Mouse (Mus musculus): ENCODE results near the gene Prdm13. TPM values are rescaled to one million over a fixed set of nuclear protein-coding genes. Genes with fewer than 3 reads are reported as not detected.
A peak's percentile ranks its signal among the peaks of the same experiment; 100 is the strongest.

Prdm13 gene
- 0.24 and 0.44 TPM in 2 replicates for polyA plus RNA-seq (2014; fragmentation: Nextera tagmentation; extraction: Ambion mirVana)

DNA sequence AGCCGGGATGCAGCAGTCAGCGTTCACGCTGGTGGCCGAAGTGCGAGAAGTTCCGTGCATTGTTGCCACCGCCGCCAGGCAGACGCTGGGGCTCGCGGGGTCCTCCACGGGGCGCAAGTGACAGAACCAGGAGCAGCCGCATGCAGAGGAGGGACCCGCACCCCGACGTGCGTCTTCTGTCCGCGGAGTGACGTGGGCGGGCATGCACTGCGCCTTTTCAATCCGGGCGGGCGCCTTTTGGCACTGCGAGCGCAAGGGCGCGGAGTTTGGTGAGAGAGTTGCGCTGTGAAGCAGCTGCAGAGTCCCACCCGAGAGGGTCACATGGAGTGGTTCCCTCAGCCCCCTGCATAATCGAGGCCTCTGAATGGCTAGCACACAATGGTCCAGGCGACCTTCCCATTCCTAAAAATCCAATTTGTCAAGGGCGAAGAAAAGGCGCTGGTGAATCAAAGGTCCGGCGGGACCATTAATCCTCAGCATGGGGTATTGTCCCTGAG, at the start of gene Prdm13:
Prdm13 (minus strand) TSS at position 369 of the 497 bp plus-strand sequence.
- DNase-seq (ENCODE audit: low spot score) (peak; percentile 65), ATAC-seq (replicated peaks; ENCODE audit: low FRiP score) (no peak)
- Histone ChIP-seq H3K4me3 (ENCODE audit: low read depth, low read length) (peak within 1 kb of the TSS; percentile 10; the same call in 1 of the 2 replicates), H3K4me2 (ENCODE audit: low read depth, low read length, severe bottlenecking) (peak within 1 kb of the TSS; percentile 29; the same call in 1 of the 2 replicates), H3K9me3 (ENCODE audit: control insufficient read depth, low read length) (no peaks in the 10 kb centered on the region), H3K27ac (ENCODE audit: low read depth, low read length) (no peak within 1 kb of the TSS), H3K27me3 (ENCODE audit: control insufficient read depth, insufficient read depth, low read length) (peaks cover 91% of the 10 kb centered on the region), H3K36me3 (ENCODE audit: control insufficient read depth, insufficient read depth, low read length) (no peaks in the 10 kb centered on the region), H3K9ac (ENCODE audit: low read length) (no peak within 1 kb of the TSS), H3K4me1 (replicated peaks; ENCODE audit: control insufficient read depth, insufficient read depth, low read length) (peaks cover 21% of the 10 kb centered on the region)
- WGBS = under 1% methylated on average over 38 of the region's 38 CpGs

DNA sequence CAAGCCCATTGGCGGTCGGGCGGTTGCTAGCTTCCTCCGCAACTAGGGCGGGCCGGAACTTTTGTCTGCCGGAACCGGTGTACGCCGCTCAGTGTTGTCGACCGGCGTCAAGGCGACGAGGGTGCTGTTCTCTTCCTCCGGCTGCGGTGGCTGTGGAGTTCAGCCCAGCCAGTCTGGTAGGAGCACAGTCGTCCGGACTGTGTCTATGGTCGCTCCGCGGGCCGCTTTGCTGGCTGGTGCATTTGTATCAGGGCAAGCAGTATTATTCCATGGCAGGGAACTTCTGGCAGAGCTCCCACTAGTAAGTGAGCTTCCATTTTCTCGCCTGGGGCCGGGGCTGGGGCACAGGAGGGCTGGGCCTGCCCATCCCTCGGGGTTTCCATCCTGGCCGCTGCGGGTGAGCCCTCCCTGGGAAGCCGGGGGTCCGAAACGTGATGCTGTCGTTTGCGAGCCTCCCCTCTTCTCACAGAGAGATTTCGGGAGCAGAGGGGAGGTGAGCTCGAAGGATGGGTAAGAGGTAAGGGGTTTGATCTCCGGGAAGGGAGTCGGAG, 41.9 kb upstream of the Prdm13 start, which contains the start of gene Ccnc:
Ccnc (plus strand) TSS at position 87 of the 551 bp plus-strand sequence.
- Histone ChIP-seq H3K27me3 (ENCODE audit: control insufficient read depth, insufficient read depth, low read length) (no peaks in the 10 kb centered on the region), H3K4me1 (replicated peaks; ENCODE audit: control insufficient read depth, insufficient read depth, low read length) (no peaks in the 10 kb centered on the region; the same call in 1 of the 2 replicates), H3K36me3 (ENCODE audit: control insufficient read depth, insufficient read depth, low read length) (no peaks in the 10 kb centered on the region), H3K4me2 (ENCODE audit: low read depth, low read length, severe bottlenecking) (peak within 1 kb of the TSS; percentile 75), H3K27ac (ENCODE audit: low read depth, low read length) (peak within 1 kb of the TSS; percentile 76), H3K9ac (ENCODE audit: low read length) (peak within 1 kb of the TSS; percentile 92), H3K9me3 (ENCODE audit: control insufficient read depth, low read length) (no peaks in the 10 kb centered on the region), H3K4me3 (ENCODE audit: low read depth, low read length) (peak within 1 kb of the TSS; percentile 78)
- DNase-seq (ENCODE audit: low spot score) (peak; percentile 95), ATAC-seq (replicated peaks; ENCODE audit: low FRiP score) (peak; percentile 97)
- under 1% methylated on average over 37 of the region's 37 CpGs for WGBS

DNA sequence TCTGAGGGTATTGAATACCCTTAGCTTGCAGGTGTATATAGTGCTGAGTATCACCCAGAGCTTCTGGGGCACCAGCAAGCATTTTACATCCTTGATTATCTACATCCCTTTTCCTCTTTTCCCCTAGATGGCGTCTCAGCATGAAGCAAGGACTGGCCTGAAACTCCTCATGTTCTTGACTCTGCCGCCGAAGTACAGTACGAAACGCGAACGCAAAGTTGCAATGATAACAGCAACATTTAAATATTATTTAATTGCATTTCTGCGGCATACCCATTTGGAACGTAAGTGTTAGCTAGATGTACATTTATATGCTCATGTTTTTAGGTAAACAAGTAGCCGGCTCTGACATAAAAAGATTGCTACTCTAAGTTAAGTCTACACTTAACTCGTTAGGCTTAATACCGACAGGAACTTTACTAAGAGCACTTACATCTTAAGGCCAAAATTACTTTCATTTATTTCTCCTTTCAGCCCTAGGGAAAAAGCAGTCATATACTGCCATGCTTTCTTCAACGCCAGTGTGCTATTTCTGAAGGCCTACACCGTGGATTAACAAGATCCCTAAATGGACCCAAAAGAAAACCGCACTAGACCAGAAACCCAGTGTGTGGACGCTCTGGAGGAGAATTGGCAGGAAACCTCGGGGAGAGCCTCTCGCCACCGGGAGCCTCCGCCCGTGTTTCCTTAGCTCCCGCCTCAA, 41.3 kb upstream of the Prdm13 start:
- DNase-seq (ENCODE audit: low spot score) (peak; percentile 58), ATAC-seq (replicated peaks; ENCODE audit: low FRiP score) (peak; percentile 57)
- H3K27ac ChIP-seq (ENCODE audit: low read depth, low read length) = peak overlapping the region; percentile 76
- H3K9me3 ChIP-seq (ENCODE audit: control insufficient read depth, low read length) = no peaks in the 10 kb centered on the region
- WGBS = 3% methylated on average over 22 of the region's 22 CpGs
- no peaks in the 10 kb centered on the region for H3K36me3 ChIP-seq (ENCODE audit: control insufficient read depth, insufficient read depth, low read length)
- H3K4me3 ChIP-seq (ENCODE audit: low read depth, low read length) = peak overlapping the region; percentile 78
- peaks cover 2% of the 10 kb centered on the region; the same call in 1 of the 2 replicates for H3K4me1 ChIP-seq (replicated peaks; ENCODE audit: control insufficient read depth, insufficient read depth, low read length)
- peak overlapping the region; percentile 92 for H3K9ac ChIP-seq (ENCODE audit: low read length)
- peak overlapping the region; percentile 75 for H3K4me2 ChIP-seq (ENCODE audit: low read depth, low read length, severe bottlenecking)
- H3K27me3 ChIP-seq (ENCODE audit: control insufficient read depth, insufficient read depth, low read length) = no peaks in the 10 kb centered on the region

DNA sequence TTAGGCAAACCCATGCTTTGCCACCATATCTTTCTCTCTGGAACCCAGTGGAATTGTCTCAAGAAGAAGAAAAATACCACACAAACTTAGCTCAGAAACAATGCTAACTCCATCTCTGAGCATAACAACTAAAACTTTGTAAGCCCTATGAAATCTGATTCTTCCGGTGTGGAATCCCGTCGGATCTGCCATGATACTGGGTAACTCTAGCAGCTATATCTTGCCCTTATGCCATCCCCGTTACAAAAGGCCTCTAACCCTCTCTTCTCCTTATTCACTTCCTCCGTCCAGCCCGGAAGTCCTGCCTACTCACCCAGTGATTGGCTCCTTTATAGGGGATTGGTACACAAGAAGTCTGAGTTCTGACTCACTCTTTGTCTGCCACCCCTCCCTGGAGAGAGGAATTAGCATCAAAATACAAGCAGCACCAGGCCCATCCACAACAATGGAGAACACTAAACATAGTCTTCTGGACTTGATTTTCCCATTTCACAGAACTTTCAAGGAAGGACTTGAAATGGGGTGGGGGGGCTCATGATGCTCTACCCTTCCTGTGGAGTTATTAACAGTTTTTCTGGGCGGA, 37.1 kb upstream of the Prdm13 start:
- ATAC-seq (replicated peaks; ENCODE audit: low FRiP score) (peak; percentile 29; the same call in 1 of the 2 replicates), DNase-seq (ENCODE audit: low spot score) (no peak)
- H3K4me3 ChIP-seq (ENCODE audit: low read depth, low read length) = no peak overlapping the region
- H3K9me3 ChIP-seq (ENCODE audit: control insufficient read depth, low read length) = no peaks in the 10 kb centered on the region
- no peaks in the 10 kb centered on the region for H3K27me3 ChIP-seq (ENCODE audit: control insufficient read depth, insufficient read depth, low read length)
- no peak overlapping the region for H3K4me2 ChIP-seq (ENCODE audit: low read depth, low read length, severe bottlenecking)
- WGBS = 41% methylated on average over 7 of the region's 7 CpGs
- no peak overlapping the region for H3K9ac ChIP-seq (ENCODE audit: low read length)
- H3K4me1 ChIP-seq (replicated peaks; ENCODE audit: control insufficient read depth, insufficient read depth, low read length) = 0 out of 2 replicates have a peak, but pooled peaks cover 2% of the 10 kb centered on the region
- no peaks in the 10 kb centered on the region for H3K36me3 ChIP-seq (ENCODE audit: control insufficient read depth, insufficient read depth, low read length)
- H3K27ac ChIP-seq (ENCODE audit: low read depth, low read length) = no peak overlapping the region

DNA sequence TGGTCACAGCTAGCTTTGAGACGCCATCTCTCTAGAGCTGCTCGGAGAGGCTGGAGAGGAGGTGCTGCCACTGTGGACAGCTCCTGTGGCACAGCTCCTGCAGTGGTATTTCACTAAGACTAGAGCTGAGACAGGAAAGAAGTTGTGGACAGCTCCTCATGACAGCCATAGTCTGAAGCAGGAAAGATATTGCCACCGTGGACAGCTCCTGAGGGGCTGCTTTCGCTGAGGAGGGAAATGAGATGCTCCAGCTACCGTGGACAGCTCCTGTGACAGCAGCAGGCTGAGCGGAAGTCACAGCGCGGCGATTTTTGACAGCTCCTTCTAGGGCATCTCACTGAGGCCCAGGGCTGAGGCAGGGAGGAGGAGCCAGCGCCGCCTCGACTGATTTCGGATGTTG, 26.4 kb upstream of the Prdm13 start:
- Histone ChIP-seq H3K4me1 (replicated peaks; ENCODE audit: control insufficient read depth, insufficient read depth, low read length) (peaks cover 4% of the 10 kb centered on the region; the same call in 1 of the 2 replicates), H3K4me2 (ENCODE audit: low read depth, low read length, severe bottlenecking) (peak overlapping the region; percentile 33; the same call in 1 of the 2 replicates), H3K9me3 (ENCODE audit: control insufficient read depth, low read length) (no peaks in the 10 kb centered on the region), H3K27me3 (ENCODE audit: control insufficient read depth, insufficient read depth, low read length) (0 out of 2 replicates have a peak, but pooled peaks cover 2% of the 10 kb centered on the region), H3K4me3 (ENCODE audit: low read depth, low read length) (no peak overlapping the region), H3K36me3 (ENCODE audit: control insufficient read depth, insufficient read depth, low read length) (no peaks in the 10 kb centered on the region), H3K27ac (ENCODE audit: low read depth, low read length) (no peak overlapping the region), H3K9ac (ENCODE audit: low read length) (no peak overlapping the region; the same call in 1 of the 2 replicates)
- DNase-seq (ENCODE audit: low spot score) (peak; percentile 84), ATAC-seq (replicated peaks; ENCODE audit: low FRiP score) (peak; percentile 73)
- 7% methylated on average over 13 of the region's 13 CpGs for WGBS

DNA sequence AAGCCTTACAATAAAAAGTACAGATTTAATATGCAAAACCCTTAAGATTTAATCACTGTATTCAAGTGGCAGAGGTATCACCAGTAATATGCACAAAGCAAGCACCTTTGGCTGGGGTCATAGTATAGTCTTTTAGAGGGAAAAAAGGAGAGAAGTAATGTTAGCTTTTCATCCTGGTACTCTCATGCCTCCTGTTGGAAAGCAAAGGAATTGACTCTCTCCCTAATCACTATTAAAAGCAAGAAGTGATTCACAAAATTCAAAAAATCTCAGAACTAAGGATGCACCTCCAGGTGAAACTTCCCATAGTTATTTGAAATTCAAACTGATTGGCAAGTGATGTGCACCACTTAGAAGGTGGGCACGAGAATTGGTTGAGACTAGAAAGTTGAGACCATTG, 19.3 kb upstream of the Prdm13 start:
- ATAC-seq (replicated peaks; ENCODE audit: low FRiP score) (no peak), DNase-seq (ENCODE audit: low spot score) (no peak)
- Histone ChIP-seq H3K9ac (ENCODE audit: low read length) (no peak overlapping the region), H3K27ac (ENCODE audit: low read depth, low read length) (no peak overlapping the region), H3K9me3 (ENCODE audit: control insufficient read depth, low read length) (no peaks in the 10 kb centered on the region), H3K27me3 (ENCODE audit: control insufficient read depth, insufficient read depth, low read length) (no peaks in the 10 kb centered on the region), H3K4me1 (replicated peaks; ENCODE audit: control insufficient read depth, insufficient read depth, low read length) (no peaks in the 10 kb centered on the region), H3K4me3 (ENCODE audit: low read depth, low read length) (no peak overlapping the region), H3K36me3 (ENCODE audit: control insufficient read depth, insufficient read depth, low read length) (no peaks in the 10 kb centered on the region), H3K4me2 (ENCODE audit: low read depth, low read length, severe bottlenecking) (no peak overlapping the region)
- WGBS = 47% methylated on average over 1 of the region's 1 CpGs

DNA sequence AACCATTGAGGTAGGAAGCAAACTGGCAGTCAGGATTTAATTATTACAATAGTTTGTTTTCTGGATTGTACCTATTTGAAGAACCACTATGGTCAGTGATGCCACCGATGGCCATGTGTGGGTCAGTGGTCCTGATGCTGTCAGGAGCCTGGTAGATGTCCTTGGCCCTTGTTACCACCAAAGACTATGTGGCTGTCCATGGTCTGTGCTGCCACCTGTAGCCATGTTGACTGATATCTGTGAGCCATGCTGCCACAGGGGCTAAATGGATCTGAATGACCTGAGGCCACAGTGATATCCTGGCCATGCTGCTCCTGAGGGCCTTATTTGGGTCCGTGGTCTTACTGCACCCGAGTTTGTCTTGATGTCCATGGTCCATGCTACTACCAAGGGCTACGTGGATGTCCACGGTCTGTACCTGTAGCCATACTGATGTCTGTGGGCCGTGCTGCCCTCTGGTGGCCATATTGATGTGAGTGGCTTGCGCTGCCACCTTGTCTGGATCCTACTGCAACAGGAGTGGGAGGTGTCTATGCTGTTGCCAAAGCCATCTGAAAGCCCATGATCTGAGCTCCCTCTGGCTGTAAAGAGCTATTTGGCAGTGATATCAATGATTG, 10.0 kb upstream of the Prdm13 start:
- Histone ChIP-seq H3K9ac (ENCODE audit: low read length) (no peak overlapping the region), H3K27ac (ENCODE audit: low read depth, low read length) (no peak overlapping the region), H3K4me2 (ENCODE audit: low read depth, low read length, severe bottlenecking) (no peak overlapping the region), H3K4me3 (ENCODE audit: low read depth, low read length) (no peak overlapping the region), H3K36me3 (ENCODE audit: control insufficient read depth, insufficient read depth, low read length) (no peaks in the 10 kb centered on the region), H3K9me3 (ENCODE audit: control insufficient read depth, low read length) (no peaks in the 10 kb centered on the region), H3K27me3 (ENCODE audit: control insufficient read depth, insufficient read depth, low read length) (peaks cover 30% of the 10 kb centered on the region), H3K4me1 (replicated peaks; ENCODE audit: control insufficient read depth, insufficient read depth, low read length) (no peaks in the 10 kb centered on the region; the same call in 1 of the 2 replicates)
- WGBS = 29% methylated on average over 7 of the region's 7 CpGs
- DNase-seq (ENCODE audit: low spot score) (peak; percentile 81), ATAC-seq (replicated peaks; ENCODE audit: low FRiP score) (peak; percentile 84)

DNA sequence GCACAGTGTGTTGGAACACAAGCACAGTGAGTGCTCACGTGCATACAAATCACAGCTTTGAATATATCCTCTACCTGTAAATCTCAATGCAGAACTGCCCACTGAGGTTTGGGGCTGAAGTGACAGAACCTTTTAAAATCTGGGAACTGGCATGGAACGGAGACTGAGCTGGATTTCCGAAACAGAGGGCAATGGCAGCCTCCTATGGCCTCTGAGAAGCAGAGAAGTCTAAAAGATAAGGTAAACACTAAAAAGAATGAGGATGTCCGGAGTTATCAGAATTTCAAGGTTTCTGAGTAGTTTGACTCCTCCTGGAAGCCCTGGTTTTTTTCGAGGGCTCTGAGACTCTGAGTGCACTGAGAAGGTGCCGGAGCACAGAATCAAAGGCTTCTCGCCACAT, 4.5 kb upstream of the Prdm13 start:
- Histone ChIP-seq H3K36me3 (ENCODE audit: control insufficient read depth, insufficient read depth, low read length) (no peaks in the 10 kb centered on the region), H3K4me1 (replicated peaks; ENCODE audit: control insufficient read depth, insufficient read depth, low read length) (peaks cover 15% of the 10 kb centered on the region), H3K9ac (ENCODE audit: low read length) (no peak overlapping the region), H3K27ac (ENCODE audit: low read depth, low read length) (no peak overlapping the region), H3K4me2 (ENCODE audit: low read depth, low read length, severe bottlenecking) (peak overlapping the region; percentile 97; the same call in 1 of the 2 replicates), H3K9me3 (ENCODE audit: control insufficient read depth, low read length) (no peaks in the 10 kb centered on the region), H3K27me3 (ENCODE audit: control insufficient read depth, insufficient read depth, low read length) (peaks cover 75% of the 10 kb centered on the region), H3K4me3 (ENCODE audit: low read depth, low read length) (no peak overlapping the region)
- 4% methylated on average over 7 of the region's 7 CpGs for WGBS
- DNase-seq (ENCODE audit: low spot score) (no peak), ATAC-seq (replicated peaks; ENCODE audit: low FRiP score) (no peak)

Measured in forebrain, embryonic 11.5 days (tissue).